Mouse (Mus musculus) bone marrow, adult 2 months (tissue): ENCODE measurements around the gene Cd200.

Source experiments
- CTCF ChIP-seq: fragments of 200-500 bp; IDR thresholded peaks from 2 replicates; pipeline ENCODE4 v1.5.1; 2011; ENCODE audit warnings: low read length, control low read depth; ENCODE audit not compliant: control insufficient read depth, insufficient read depth
- POLR2A ChIP-seq: fragments of 200-500 bp; IDR thresholded peaks from 2 replicates; pipeline ENCODE4 v1.6.1; 2011; ENCODE audit warnings: low read depth, mild to moderate bottlenecking, control low read depth, low read length, borderline replicate concordance; ENCODE audit not compliant: control insufficient read depth

GRCm38 (mm10) chr16:45361450-45361849 is 47.4 kb downstream of the Cd200 start:
- no peak for TF ChIP-seq CTCF
- TF ChIP-seq POLR2A = no peak
